Mouse (Mus musculus) neural tube, embryonic 15.5 days (tissue): Measurements from ENCODE around the gene Rab17. TPM values are rescaled to one million over a fixed set of nuclear protein-coding genes. Genes with fewer than 3 reads are reported as not detected.
A peak's percentile ranks its signal among the peaks of the same experiment; 100 is the strongest.

Experiments
- ATAC-seq: fragments of 200-750 bp; cut with Nextera tagmentation; 2 replicates; pipeline ENCODE4 v1.8.0; 2017; ENCODE audit warnings: mild to moderate bottlenecking, moderate TSS enrichment, moderate library complexity; ENCODE audit not compliant: low FRiP score
- H3K27ac ChIP-seq: fragments of 300-500 bp; sonication (generic); replicated peaks from 2 replicates; pipeline ENCODE4 v1.5.1; 2015; ENCODE audit warnings: mild to moderate bottlenecking, inconsistent platforms
- H3K27me3 ChIP-seq: fragments of 300-500 bp; sonication (generic); replicated peaks from 2 replicates; pipeline ENCODE4 v1.6.1; 2015; ENCODE audit warnings: inconsistent platforms
- H3K36me3 ChIP-seq: fragments of 300-500 bp; sonication (generic); 2 replicates; pipeline ENCODE4 v1.6.1; 2015; ENCODE audit warnings: inconsistent platforms
- H3K4me1 ChIP-seq: fragments of 300-500 bp; sonication (generic); 2 replicates; pipeline ENCODE4 v1.6.1; 2015; ENCODE audit warnings: inconsistent platforms
- H3K4me2 ChIP-seq: fragments of 300-500 bp; sonication (generic); 2 replicates; pipeline ENCODE4 v1.6.1; 2015; ENCODE audit warnings: inconsistent platforms, mild to moderate bottlenecking, moderate library complexity
- H3K4me3 ChIP-seq: fragments of 300-500 bp; sonication (generic); replicated peaks from 2 replicates; pipeline ENCODE4 v1.5.1; 2015; ENCODE audit warnings: mild to moderate bottlenecking, inconsistent platforms
- H3K9ac ChIP-seq: fragments of 300-500 bp; sonication (generic); replicated peaks from 2 replicates; pipeline ENCODE4 v1.6.1; 2015; ENCODE audit warnings: mild to moderate bottlenecking, inconsistent platforms
- H3K9me3 ChIP-seq: fragments of 300-500 bp; sonication (generic); replicated peaks from 2 replicates; pipeline ENCODE4 v1.6.1; 2016; ENCODE audit warnings: inconsistent platforms
- WGBS: fragments of 180-500 bp; shearing (Covaris S2); methylation state at CpG from one replicate; pipeline ENCODE4 v1.1.7; 2015; ENCODE audit warnings: mixed read lengths; 5-methylcytosine and 5-hydroxymethylcytosine counted together
- polyA plus RNA-seq: library from polyadenylated mRNA; unstranded; fragments of >200 nt; fragmentation: Nextera tagmentation; extraction: Ambion mirVana; gene quantifications from 2 replicates; pipeline ENCODE4 v1.2.1, GENCODE M21; 2015

Rab17 gene
- polyA plus RNA-seq, 1 experiment from 2014 or later, result not detected

GRCm38 (mm10) chr1:90980638-90981330, 11.3 kb upstream of the Rab17 start:
- no peak overlapping the region for H3K4me2 ChIP-seq
- H3K36me3 ChIP-seq, result no peaks in the 10 kb centered on the region
- peaks cover 4% of the 10 kb centered on the region; the same call in 1 of the 2 replicates for H3K4me1 ChIP-seq
- H3K9ac ChIP-seq, result no peak overlapping the region
- WGBS, result 80% methylated on average over 10 of the region's 10 CpGs
- ATAC-seq, result no peak
- no peak overlapping the region for H3K27ac ChIP-seq
- no peaks in the 10 kb centered on the region for H3K27me3 ChIP-seq
- no peaks in the 10 kb centered on the region for H3K9me3 ChIP-seq
- no peak overlapping the region for H3K4me3 ChIP-seq

DNA sequence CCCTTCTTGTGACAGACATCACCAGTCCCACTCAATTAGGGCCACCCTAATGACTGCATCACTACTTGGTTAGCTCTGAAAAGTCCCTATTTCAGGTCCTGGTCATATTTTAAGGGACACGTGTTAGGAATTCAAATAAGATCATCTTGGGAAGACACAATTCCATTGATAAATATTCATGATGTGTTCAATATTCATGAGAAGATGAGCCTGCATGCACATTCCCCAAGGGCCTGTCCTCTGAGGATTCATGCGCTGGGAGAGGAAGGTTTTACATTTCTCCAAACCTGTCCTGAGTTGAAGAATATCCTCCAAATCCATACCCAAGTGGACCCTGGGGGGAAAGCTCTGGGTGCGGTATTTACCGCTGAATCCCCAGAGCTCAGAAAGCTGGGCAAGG, 6.5 kb upstream of the Rab17 start:
- Histone ChIP-seq H3K36me3 (no peaks in the 10 kb centered on the region), H3K4me2 (no peak overlapping the region), H3K27ac (no peak overlapping the region), H3K4me1 (peaks cover 36% of the 10 kb centered on the region), H3K9me3 (no peaks in the 10 kb centered on the region), H3K4me3 (no peak overlapping the region), H3K27me3 (peaks cover 7% of the 10 kb centered on the region), H3K9ac (no peak overlapping the region)
- WGBS, result 44% methylated on average over 4 of the region's 4 CpGs
- ATAC-seq, result no peak

GRCm38 (mm10) chr1:90974906-90975649, 5.6 kb upstream of the Rab17 start:
- Histone ChIP-seq H3K4me1 (peaks cover 36% of the 10 kb centered on the region), H3K27me3 (peaks cover 7% of the 10 kb centered on the region), H3K4me3 (no peak overlapping the region), H3K27ac (no peak overlapping the region), H3K9me3 (no peaks in the 10 kb centered on the region), H3K9ac (no peak overlapping the region), H3K4me2 (peak overlapping the region; percentile 43), H3K36me3 (no peaks in the 10 kb centered on the region)
- WGBS, result 4% methylated on average over 12 of the region's 12 CpGs
- ATAC-seq, result peak; percentile 72; the same call in 1 of the 2 replicates

GRCm38 (mm10) chr1:90973574-90973911, 4.1 kb upstream of the Rab17 start:
- Histone ChIP-seq H3K27ac (no peak overlapping the region), H3K4me3 (no peak overlapping the region), H3K27me3 (peaks cover 12% of the 10 kb centered on the region), H3K36me3 (no peaks in the 10 kb centered on the region), H3K9me3 (no peaks in the 10 kb centered on the region), H3K4me2 (no peak overlapping the region), H3K9ac (no peak overlapping the region), H3K4me1 (peaks cover 41% of the 10 kb centered on the region)
- peak; percentile 29; the same call in 1 of the 2 replicates for ATAC-seq
- 69% methylated on average over 2 of the region's 2 CpGs for WGBS

GRCm38 (mm10) chr1:90972911-90973573, 3.6 kb upstream of the Rab17 start:
- Histone ChIP-seq H3K9ac (no peak overlapping the region), H3K27me3 (peaks cover 12% of the 10 kb centered on the region), H3K27ac (no peak overlapping the region), H3K9me3 (no peaks in the 10 kb centered on the region), H3K36me3 (no peaks in the 10 kb centered on the region), H3K4me2 (peak overlapping the region; percentile 17; the same call in 1 of the 2 replicates), H3K4me1 (peaks cover 41% of the 10 kb centered on the region), H3K4me3 (no peak overlapping the region)
- WGBS, result 18% methylated on average over 9 of the region's 9 CpGs
- ATAC-seq, result peak; percentile 84

DNA sequence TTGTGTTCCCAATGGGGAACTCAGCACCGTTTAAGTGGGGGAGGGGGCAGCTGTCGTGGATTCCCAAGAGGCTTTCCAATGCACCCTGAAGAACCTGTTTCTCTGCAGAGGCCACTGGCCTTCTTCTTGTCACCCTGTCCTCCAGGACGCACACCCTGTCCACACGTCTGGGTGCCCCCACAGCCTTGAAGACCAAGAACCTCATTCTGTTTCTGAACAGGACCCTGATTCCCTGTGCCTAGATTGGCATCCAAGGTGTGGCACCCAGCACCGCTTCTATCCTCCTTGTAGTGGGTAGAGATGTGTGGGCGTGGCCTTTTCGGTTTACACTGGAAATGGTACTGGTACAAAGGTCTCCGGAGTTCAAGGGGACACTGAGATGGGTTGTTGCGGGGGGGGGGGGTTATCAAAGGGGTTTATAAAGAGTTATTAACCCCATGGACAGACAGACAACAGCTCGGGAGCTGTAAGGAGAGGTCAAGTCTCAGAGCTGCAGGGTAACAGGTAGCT, 475 bp upstream of the Rab17 start:
- Histone ChIP-seq H3K9ac (no peak overlapping the region), H3K27ac (no peak overlapping the region), H3K36me3 (no peaks in the 10 kb centered on the region), H3K4me2 (no peak overlapping the region), H3K4me1 (peaks cover 35% of the 10 kb centered on the region), H3K27me3 (peaks cover 12% of the 10 kb centered on the region), H3K4me3 (no peak overlapping the region), H3K9me3 (no peaks in the 10 kb centered on the region)
- ATAC-seq, result no peak
- 75% methylated on average over 10 of the region's 10 CpGs for WGBS

DNA sequence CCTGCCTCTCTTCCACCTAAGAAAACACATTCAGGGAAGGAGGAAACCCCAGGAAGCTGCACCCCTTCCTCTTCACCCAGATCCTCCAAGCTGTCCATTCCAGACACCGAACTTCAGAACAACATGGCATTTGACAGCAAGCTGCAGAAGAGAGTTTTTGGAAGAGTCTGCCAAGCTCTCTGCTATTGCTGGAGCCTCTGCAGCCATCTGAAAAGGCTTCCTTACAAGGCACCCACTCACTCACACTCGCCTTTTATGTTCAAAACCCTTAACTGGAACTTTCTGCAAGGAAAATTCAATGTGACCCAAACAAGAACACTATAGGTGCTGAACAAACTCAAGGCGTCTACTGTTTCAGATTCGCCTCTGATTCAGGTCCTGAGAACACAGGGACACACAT, 812 bp downstream of the Rab17 start:
- no peak overlapping the region for H3K4me3 ChIP-seq
- H3K9me3 ChIP-seq, result no peaks in the 10 kb centered on the region
- peaks cover 12% of the 10 kb centered on the region for H3K27me3 ChIP-seq
- no peak overlapping the region for H3K9ac ChIP-seq
- no peak overlapping the region for H3K27ac ChIP-seq
- H3K36me3 ChIP-seq, result no peaks in the 10 kb centered on the region
- ATAC-seq, result no peak
- WGBS, result 81% methylated on average over 4 of the region's 4 CpGs
- peaks cover 22% of the 10 kb centered on the region for H3K4me1 ChIP-seq
- H3K4me2 ChIP-seq, result no peak overlapping the region

GRCm38 (mm10) chr1:90967583-90967982, 1.9 kb downstream of the Rab17 start:
- peaks cover 9% of the 10 kb centered on the region for H3K27me3 ChIP-seq
- no peak overlapping the region for H3K27ac ChIP-seq
- no peak overlapping the region for H3K4me3 ChIP-seq
- no peak overlapping the region for H3K9ac ChIP-seq
- H3K9me3 ChIP-seq, result no peaks in the 10 kb centered on the region
- no peak overlapping the region for H3K4me2 ChIP-seq
- 44% methylated on average over 7 of the region's 7 CpGs for WGBS
- ATAC-seq, result no peak
- no peaks in the 10 kb centered on the region for H3K36me3 ChIP-seq
- peaks cover 16% of the 10 kb centered on the region for H3K4me1 ChIP-seq

GRCm38 (mm10) chr1:90962994-90963393, 6.5 kb downstream of the Rab17 start:
- 35% methylated on average over 3 of the region's 3 CpGs for WGBS
- Histone ChIP-seq H3K9me3 (no peaks in the 10 kb centered on the region), H3K4me3 (no peak overlapping the region), H3K36me3 (no peaks in the 10 kb centered on the region), H3K27me3 (no peaks in the 10 kb centered on the region), H3K9ac (no peak overlapping the region), H3K27ac (no peak overlapping the region), H3K4me1 (peaks cover 10% of the 10 kb centered on the region), H3K4me2 (no peak overlapping the region)
- no peak for ATAC-seq

DNA sequence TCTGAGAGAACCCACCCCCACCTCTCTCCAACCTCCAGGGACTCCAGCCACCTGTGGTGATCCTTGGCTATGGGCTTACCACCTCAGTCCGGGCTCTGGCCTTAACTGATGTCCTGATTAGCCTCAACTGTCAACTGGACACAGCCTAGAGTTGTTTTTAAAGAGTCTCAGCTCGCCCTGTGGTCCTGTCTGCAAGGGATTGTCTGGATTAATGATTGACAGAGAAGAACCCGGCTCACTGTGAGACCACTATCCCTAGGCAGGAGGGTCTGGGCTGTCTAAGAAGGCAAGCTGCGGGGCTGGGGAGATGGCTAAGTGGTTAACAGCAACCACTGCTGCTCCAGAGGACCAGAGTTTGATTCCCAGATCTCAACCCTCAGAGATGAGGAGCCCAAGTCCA, 6.9 kb downstream of the Rab17 start:
- peaks cover 5% of the 10 kb centered on the region for H3K4me1 ChIP-seq
- no peak for ATAC-seq
- no peak overlapping the region for H3K4me2 ChIP-seq
- H3K9me3 ChIP-seq, result no peaks in the 10 kb centered on the region
- no peaks in the 10 kb centered on the region for H3K27me3 ChIP-seq
- no peak overlapping the region for H3K27ac ChIP-seq
- H3K4me3 ChIP-seq, result no peak overlapping the region
- H3K36me3 ChIP-seq, result no peaks in the 10 kb centered on the region
- H3K9ac ChIP-seq, result no peak overlapping the region
- 19% methylated on average over 4 of the region's 4 CpGs for WGBS

GRCm38 (mm10) chr1:90956245-90957096, 13.0 kb downstream of the Rab17 start:
- H3K27ac ChIP-seq, result no peak overlapping the region
- no peak overlapping the region for H3K4me3 ChIP-seq
- no peak overlapping the region for H3K4me2 ChIP-seq
- H3K4me1 ChIP-seq, result 0 out of 2 replicates have a peak, but pooled peaks cover 8% of the 10 kb centered on the region
- ATAC-seq, result peak; percentile 76
- H3K9me3 ChIP-seq, result no peaks in the 10 kb centered on the region
- no peaks in the 10 kb centered on the region for H3K36me3 ChIP-seq
- 0 out of 2 replicates have a peak, but pooled peaks cover 4% of the 10 kb centered on the region for H3K27me3 ChIP-seq
- WGBS, result 26% methylated on average over 6 of the region's 7 CpGs
- no peak overlapping the region for H3K9ac ChIP-seq
